Mouse (Mus musculus): ENCODE results near the gene Socs7.

DNA sequence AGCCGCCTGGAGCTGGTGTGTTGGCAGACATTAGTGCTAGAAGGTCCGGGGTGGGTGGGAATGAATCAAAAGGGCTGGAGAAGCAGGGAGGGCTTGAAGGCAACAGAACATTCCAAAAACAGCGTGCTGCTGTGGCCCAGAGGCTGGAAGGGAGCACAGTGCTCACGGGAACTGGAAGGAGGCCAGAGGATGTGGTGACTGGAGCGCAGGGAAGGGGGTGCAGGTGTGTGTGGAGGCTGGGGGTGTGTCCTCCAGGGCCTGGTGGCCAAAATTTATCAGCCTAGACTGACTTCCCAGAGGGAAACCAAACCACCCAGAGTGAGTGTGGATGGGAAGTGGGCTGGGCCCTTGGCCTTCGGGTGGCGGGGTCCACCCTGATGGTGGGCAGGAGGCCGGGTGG is 67.3 kb downstream of the Socs7 start:
- no peak for TF ChIP-seq CTCF (IDR thresholded peaks at IDR 0.05; ENCODE audit: extremely low read depth, insufficient read depth, insufficient read length, insufficient replicate concordance)
- no peak for TF ChIP-seq POLR2A (IDR thresholded peaks at IDR 0.05; ENCODE audit: low read depth, low read length)

All from spleen, adult 2 months (tissue).